Mouse (Mus musculus): ENCODE measurements around the gene B4galnt1.
"Not testable (repeated sequence)": the region's sequence is repeated elsewhere in the genome, so short reads cannot be mapped to it uniquely, and the experiment has no call there.

The B4galnt1 gene

GRCm38 (mm10) chr10:127183759-127184158, 18.7 kb downstream of the B4galnt1 start:
- in situ Hi-C loops (cut with MboI; ENCODE audit: unreplicated experiment in 2 of 2) = no loop called here

- in situ Hi-C loops (cut with MboI; ENCODE audit: unreplicated experiment in 2 of 2) = no loop called here
Observed at GRCm38 (mm10) chr10:127185101-127185500, 20.1 kb downstream of the B4galnt1 start.

- in situ Hi-C loops (cut with MboI; ENCODE audit: unreplicated experiment in 2 of 2) = no loop called here
Observed at GRCm38 (mm10) chr10:127185506-127185905, 20.5 kb downstream of the B4galnt1 start.

GRCm38 (mm10) chr10:127186451-127186850, 21.4 kb downstream of the B4galnt1 start:
- in situ Hi-C loops (cut with MboI; ENCODE audit: unreplicated experiment in 2 of 2) = no loop called here

GRCm38 (mm10) chr10:127187371-127188078, 22.5 kb downstream of the B4galnt1 start:
- in situ Hi-C loops (cut with MboI; ENCODE audit: unreplicated experiment in 2 of 2) = no loop called here

- in situ Hi-C loops (cut with MboI; ENCODE audit: unreplicated experiment in 2 of 2) = no loop called here
Observed at GRCm38 (mm10) chr10:127188079-127188453, 23.0 kb downstream of the B4galnt1 start.

- in situ Hi-C loops (cut with MboI; ENCODE audit: unreplicated experiment in 2 of 2) = no loop called here
Observed at GRCm38 (mm10) chr10:127188465-127189115, 23.6 kb downstream of the B4galnt1 start.

GRCm38 (mm10) chr10:127189116-127189650, 24.2 kb downstream of the B4galnt1 start:
- in situ Hi-C loops (cut with MboI; ENCODE audit: unreplicated experiment in 2 of 2) = no loop called here

- in situ Hi-C loops (cut with MboI; ENCODE audit: unreplicated experiment in 2 of 2) = no loop called here
Observed at GRCm38 (mm10) chr10:127189651-127190381, 24.8 kb downstream of the B4galnt1 start, which contains the start of gene Arhgef25. Gene Arhgef25, minus strand, starts transcription at chr10:127190083.

- in situ Hi-C loops (cut with MboI; ENCODE audit: unreplicated experiment in 2 of 2) = no loop called here
Observed at GRCm38 (mm10) chr10:127190398-127191190, 25.6 kb downstream of the B4galnt1 start.

GRCm38 (mm10) chr10:127191191-127192056, 26.4 kb downstream of the B4galnt1 start:
- in situ Hi-C loops (cut with MboI; ENCODE audit: unreplicated experiment in 2 of 2) = no loop called here

- in situ Hi-C loops (cut with MboI; ENCODE audit: unreplicated experiment in 2 of 2) = not testable (repeated sequence)
Observed at GRCm38 (mm10) chr10:127192057-127192328, 27.0 kb downstream of the B4galnt1 start.

- in situ Hi-C loops (cut with MboI; ENCODE audit: unreplicated experiment in 2 of 2) = no loop called here
Observed at GRCm38 (mm10) chr10:127193011-127193410, 28.0 kb downstream of the B4galnt1 start.

GRCm38 (mm10) chr10:127194428-127195327, 29.7 kb downstream of the B4galnt1 start:
- in situ Hi-C loops (cut with MboI; ENCODE audit: unreplicated experiment in 2 of 2) = no loop called here

GRCm38 (mm10) chr10:127195328-127196129, 30.5 kb downstream of the B4galnt1 start, which contains the start of gene Dtx3:
Gene Dtx3, minus strand, starts transcription at chr10:127195728.
- in situ Hi-C loops (cut with MboI; ENCODE audit: unreplicated experiment in 2 of 2) = no loop called here

- in situ Hi-C loops (cut with MboI; ENCODE audit: unreplicated experiment in 2 of 2) = no loop called here
Observed at GRCm38 (mm10) chr10:127196392-127196791, 31.4 kb downstream of the B4galnt1 start.

GRCm38 (mm10) chr10:127197104-127197503, 32.1 kb downstream of the B4galnt1 start:
- in situ Hi-C loops (cut with MboI; ENCODE audit: unreplicated experiment in 2 of 2) = no loop called here

Data from v-Abl transformed pro-B cells (cell line).